Mouse (Mus musculus) monocyte, adult 5-6 weeks (primary cell): ENCODE data around the gene Rpl26. TPM values are rescaled to one million over a fixed set of nuclear protein-coding genes. Genes with fewer than 3 reads are reported as not detected.
"Not testable (repeated sequence)": the region's sequence is repeated elsewhere in the genome, so short reads cannot be mapped to it uniquely, and the experiment has no call there.

Experiments used
- ATAC-seq: fragments of 153-309, 156-312 bp; replicated peaks from 2 replicates; pipeline ENCODE4 v1.8.0; 2017; ENCODE audit warnings: mild to moderate bottlenecking; ENCODE audit not compliant: low TSS enrichment, insufficient number of reproducible peaks, severe bottlenecking, poor library complexity, low FRiP score
- total RNA-seq: library from RNA; stranded (forward); fragments of 200-1000, 200-491, 200-594 nt; gene quantifications from 3 replicates; pipeline ENCODE4 v1.2.3, GENCODE M21; 2017

Rpl26 gene
- total RNA-seq, 1 experiment from 2014 or later, result 4,104 TPM

DNA sequence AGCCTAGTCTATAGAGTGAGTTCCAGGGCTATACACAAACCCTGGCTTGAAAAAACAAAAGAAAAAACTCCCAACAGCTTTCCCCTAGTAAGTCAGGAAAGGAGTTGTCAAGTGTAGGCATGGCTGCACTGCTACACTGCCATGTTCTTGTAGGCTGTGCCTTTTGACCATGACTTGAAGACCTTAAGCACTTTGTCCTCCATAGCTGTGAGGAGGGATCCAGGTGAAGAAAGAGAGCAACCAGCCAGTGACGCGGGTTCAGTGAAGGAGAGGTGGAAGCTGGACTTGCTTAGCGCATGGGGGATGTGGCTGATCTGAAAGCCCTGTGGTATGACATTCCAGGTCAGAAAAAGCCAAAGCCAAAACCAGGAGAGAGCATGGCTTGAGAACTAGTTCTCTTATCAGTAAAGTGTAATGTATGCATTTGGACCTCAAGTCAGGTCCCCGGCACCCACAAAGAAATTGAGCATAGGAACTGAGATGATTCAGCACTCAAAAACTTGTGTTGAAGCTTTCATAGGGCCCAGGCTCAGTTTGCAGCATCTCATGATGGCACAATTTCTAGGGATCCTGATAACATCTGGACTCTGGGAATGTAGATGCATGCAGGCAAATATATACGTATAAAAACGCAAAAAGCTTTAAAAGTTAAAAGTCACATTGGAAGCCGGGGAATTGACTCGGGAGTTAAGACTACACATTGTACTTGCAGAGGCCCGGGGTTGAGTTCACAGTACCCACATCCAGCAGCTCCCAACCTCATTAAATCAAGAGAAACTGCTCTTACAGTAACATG is 4.5 kb downstream of the Rpl26 start:
- no peak for ATAC-seq

DNA sequence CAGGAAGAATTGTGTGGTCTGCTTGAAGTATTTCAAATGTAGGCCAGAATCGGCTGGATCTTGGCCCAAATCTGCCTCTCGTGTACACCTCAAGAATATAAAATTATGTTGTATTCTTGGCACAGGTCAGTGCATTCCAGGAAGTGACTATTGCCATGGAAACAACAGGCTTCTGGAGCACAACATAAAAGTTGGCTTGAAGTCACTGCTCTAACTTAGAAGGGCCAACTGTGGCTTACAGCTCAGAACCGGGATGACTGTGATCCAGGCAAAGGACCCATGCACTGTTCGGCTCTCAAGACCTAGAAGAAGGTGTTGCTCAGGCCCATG is 5.0 kb downstream of the Rpl26 start:
- ATAC-seq, result no peak

DNA sequence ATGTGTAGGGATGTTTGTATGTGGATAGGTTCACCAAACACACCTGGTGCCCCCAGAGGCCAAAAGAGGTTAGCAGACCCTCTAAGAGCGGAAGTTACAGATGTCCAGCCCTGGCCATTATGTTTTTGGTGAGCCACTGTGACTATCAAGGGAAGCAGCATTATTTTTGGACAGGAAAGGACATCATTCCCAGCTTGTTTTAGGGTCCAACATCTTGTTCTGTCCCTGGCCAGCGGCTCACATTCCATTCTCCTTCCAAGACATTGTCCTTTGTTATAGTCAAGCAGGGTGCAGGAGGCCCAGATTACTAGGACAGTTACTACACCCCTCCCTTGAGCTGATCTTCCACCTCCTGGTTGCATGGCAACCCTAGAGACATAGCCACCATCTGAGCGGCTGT is 5.9 kb downstream of the Rpl26 start:
- no peak for ATAC-seq

DNA sequence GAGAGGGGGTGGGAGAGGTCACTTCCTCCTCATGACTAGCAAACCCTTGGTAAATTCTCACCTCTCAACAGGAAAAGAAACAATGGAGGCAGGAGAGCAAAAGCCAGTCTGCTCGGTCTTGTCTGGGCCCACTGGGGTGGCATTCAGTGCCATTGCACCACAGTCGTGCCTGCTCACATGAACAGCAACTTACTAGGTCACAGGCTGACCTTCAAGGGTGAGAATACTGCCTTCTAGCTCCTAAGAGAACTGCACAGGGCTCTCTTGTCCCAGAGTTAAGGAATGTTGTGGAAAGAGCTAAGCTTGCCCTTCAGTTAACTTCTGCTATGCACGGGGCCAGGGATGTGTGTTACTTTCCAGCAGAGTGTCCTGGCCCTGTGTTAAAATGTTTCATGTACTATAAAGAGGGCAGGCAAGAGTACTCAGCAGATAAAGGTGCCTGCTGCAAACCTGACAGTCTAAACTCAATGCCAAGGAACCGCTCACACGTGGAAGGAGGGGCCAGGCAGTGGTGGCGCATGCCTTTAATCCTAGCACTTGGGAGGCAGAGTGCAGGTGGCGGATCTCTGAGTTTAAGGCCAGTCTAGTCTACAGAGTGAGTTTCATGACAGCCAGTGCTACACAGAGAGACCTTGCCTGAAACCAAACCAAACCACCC is 7.6 kb downstream of the Rpl26 start:
- no peak; the same call in 1 of the 2 replicates for ATAC-seq

DNA sequence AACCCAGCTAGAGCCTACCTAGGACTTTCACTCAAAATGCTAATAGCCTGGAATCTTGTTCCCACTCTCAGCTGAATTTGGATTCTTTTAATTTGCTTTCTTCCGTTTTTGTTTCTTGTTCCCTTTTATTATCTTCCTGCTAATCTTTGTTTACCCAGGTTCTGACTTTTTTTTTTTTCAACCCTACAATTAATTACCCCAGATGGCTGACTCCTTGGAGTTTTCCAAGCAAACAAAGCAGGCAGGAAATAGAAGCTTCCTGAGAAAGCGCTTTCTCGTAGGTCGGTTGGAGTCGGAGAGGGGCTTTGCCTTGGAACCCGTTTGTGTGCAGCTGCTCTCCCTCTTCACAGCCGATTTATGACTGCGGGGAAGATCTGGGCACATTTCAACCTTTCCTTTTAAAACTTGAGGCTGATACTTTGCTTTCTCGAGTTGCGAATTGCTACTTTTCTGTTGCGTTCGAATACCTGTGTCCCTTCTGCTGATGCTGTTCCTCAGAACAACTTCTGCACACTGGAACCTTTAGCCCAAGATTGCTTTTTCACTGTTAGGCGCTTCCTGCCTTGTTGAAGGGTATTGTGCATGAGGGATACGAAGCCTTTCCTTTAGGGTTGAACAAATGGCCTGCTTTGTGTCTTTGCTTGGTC is 10.3 kb downstream of the Rpl26 start:
- no peak for ATAC-seq

DNA sequence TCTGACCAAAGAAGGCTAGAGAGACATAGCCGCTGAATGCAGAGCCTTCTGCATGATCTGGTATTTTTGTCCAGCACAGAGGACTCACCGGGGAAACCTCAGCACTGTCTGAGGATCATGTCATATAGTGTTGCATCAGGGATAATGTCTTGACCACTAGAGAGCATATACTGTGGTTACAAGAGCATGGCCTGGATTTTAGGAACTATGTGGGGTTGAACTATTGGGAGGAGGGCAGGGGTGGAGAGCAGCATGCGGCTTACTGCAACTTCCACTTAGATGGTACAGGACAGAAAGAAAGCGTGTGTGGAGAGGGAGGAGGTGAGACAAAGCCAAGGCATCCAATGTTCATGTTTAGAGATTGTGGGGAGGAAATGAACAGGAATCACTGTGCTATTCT is 13.2 kb downstream of the Rpl26 start:
- ATAC-seq, result no peak; the same call in 1 of the 2 replicates

DNA sequence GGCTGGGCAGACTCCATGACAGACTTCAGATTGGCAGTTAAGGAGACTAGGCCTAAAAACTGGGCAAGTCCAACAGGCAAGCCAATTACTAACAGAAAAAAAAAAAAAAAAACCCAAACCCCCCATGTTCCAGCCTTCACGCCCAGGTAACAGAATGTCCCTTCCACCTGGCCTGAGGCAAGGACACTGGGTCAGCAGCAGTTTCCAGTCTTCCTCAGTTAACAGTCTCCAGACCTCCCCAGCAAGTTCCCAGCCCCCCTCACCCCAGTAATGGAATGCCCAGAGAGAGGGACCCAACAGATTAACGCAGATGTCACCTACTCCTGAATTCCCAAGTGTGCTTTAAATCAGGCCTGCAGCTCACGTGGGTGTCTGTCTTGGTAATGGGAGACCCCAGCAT is 21.8 kb downstream of the Rpl26 start:
- ATAC-seq, result no peak

DNA sequence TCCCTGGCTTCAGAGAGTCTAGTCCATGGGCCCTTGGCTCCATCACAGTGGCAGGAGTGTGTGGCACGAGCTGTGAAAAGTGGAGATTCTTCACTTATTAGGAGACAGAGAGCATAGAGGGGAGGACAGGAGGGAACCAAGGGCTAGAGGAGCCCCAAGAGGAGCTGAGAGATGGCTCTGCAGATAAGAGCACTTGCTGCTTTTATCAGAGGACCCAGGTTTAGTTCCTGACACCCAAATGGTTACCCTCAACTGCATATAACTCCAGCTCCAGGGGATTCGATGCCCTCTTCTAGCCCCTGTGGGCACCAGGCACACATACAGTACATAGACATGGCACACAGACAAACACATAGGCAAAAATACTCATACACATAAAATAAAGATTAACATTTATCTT is 23.4 kb downstream of the Rpl26 start:
- ATAC-seq, result no peak

DNA sequence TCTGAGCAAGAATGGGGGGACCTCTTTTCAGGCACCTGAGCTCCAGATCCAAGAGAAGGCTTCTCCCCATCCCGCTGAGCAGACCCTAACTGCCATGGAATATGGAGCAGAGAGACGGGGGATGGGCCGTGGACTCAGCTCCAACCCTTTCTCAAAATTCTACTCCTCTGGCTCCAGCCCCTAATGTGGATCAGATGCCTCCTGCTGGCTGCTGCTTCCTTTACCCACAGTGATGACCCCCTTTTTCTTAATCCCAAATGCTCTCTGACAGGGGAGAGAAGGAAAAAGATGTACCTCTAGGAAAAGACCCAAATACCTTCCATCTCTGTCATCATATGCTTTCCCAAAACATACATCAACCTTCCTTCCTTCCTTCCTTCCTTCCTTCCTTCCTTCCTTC is 25.6 kb downstream of the Rpl26 start, which contains the start of gene Odf4:
Gene Odf4 (minus strand): TSS at position 101 of the 400 bp plus-strand sequence.
- ATAC-seq, result no peak

DNA sequence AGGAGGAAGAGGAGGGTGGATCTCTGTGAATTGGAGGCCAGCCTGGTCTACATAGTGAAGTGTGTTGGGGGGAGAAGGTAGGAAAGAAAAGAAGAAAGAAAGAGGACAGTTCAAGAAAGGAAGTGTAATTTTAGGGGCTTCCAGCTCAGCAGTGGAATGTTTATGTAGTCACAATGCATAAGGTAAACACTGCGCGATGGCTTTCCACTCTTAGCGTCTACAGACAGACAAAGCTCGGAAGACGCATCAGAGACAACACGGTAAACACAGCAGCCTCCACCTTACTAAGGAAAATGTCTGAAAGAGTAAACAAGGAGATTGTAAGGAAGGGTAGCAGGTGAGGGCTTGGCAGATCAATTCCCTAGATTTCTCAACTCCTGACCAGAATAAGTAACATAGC is 28.6 kb downstream of the Rpl26 start:
- no peak for ATAC-seq

DNA sequence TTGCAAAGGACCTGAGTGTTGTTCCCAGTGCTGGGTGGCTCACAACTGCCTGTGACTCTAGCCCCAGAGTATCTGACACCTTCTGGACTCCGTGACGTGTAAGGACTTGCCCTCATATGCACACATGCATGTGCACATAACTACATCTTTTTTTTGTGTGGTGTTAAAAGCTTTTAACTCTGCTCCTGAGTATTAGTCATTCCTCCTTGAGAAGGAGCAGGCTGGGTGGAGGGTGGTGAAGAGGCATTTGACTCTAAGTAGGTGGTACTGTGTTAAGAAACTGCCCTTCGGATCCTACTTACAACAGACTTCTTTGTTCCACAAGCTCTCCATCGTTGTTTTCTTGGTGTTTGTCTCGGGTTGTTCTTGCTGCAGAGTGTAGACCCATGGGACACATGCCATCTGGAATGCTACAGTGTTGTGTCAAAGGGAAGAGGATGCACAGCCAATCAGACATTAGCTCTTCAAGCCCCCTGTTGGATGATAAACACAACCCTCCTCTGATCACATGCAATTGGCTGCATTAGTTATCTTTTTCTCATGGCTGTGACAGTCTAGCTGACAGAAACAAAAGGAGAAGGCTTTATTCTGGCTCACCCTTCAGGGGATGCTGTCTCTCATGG is 32.6 kb downstream of the Rpl26 start:
- ATAC-seq, result no peak

DNA sequence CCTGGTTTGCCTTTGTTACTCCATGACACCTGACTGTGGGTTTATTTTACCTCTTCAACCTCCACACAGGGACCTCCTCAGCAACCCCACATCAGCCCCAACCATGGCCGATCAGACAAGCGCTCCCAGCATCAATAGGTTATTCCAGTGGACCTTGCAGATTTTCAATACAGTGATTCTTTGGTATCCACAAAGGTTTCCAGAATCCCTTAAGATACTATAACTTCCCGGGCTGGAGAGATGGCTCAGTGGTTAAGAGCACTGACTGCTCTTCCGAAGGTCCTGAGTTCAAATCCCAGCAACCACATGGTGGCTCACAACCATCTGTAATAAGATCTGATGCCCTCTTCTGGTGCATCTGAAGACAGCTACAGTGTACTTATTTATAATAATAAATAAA is 35.6 kb downstream of the Rpl26 start:
- not testable (repeated sequence) for ATAC-seq

DNA sequence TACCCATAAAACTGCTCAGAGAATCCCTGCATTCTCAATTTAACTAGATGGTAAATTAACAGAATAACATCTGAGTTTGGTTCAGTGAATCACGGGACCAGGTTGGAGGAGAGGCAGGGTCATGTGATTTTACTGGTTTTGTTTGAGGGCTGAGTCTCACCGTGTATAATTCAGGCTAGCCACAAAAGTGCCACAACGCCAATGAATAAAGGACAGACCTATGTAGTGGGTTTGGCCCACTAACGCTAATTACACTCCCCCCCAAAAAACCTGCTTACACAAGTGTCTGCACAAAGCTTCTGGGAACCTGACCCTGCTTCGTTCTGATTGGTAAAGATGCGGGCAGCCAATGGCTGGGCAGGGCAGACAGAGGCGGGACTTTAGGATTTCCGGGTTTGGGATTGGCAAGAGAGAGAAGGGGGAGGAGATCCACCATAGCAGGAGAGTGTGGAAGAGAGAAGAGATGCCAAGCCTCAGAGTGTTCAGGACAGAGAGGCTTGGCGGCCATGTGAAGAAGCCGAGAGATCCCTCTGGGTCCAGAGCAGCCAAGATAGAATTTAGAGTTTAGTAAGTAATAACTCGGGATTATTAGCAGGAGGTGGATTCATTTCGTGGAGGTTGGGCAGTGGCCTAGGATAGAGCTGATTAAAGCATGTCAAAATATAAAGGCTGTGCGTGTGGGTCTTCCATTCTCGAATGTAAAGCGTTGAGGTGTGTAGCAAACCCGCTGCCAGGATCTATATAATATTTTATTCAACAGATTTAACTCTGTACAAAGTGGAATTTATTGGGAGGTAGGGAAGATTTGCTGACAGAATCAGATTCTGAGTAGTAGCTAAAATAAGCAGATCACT is 38.3 kb downstream of the Rpl26 start:
- ATAC-seq, result peak; percentile 97

DNA sequence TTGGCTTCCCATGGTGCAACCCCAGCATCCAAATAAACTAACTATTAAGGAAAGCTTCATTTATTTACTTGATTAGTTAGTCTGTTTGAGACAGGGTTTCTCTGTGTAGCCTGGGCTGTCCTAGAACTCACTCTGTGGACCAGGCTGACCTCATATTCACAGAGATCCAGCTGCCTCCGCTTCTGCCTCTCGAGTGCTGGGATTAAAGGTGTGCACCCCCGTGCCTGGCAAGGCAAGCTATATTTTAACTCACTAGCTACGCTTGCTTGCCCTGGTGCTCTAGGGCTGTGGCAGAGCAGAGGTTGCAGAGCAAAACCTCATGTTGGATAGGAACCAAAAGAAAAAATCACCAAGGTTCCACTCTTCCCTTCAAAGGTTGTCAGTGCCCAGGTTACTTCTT is 39.1 kb downstream of the Rpl26 start:
- ATAC-seq, result no peak

DNA sequence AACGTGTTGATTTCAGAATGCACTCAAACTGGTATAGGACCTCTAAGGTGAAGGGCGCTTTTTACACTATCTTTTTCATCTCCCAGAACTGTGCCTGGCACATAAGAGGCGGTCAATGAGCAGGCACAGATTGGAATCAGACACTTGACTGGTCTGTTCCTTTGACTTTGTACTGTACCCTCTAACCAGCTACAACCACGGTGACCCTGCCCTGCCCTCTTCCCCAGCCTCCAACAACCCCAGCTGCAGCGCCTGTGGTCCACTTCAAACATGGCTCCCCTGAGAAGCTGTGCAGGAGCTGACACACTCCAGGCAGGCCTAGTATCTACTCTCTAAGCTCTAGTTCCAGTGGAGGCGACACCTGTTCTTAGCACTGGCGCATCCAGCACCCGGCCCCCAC is 41.3 kb downstream of the Rpl26 start:
- no peak for ATAC-seq

DNA sequence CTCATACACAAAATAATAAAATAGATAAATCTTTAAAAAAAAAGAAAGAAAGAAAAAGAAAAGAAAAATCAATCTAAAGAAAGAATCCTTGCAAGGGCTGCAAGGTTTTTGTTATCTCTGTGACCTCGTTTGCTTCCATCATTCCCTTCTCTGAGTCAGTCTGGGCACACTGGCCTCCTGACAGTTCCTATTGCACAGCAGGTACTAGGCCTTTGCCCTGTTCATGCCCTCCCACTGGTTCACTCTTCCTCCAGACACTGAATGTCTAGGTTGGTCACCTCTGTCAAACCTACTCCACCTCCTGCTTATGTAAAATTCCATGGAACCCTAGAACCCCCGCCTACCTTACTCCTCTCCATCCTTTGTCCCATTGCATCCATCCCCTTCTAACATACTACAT is 43.9 kb downstream of the Rpl26 start:
- no peak for ATAC-seq

DNA sequence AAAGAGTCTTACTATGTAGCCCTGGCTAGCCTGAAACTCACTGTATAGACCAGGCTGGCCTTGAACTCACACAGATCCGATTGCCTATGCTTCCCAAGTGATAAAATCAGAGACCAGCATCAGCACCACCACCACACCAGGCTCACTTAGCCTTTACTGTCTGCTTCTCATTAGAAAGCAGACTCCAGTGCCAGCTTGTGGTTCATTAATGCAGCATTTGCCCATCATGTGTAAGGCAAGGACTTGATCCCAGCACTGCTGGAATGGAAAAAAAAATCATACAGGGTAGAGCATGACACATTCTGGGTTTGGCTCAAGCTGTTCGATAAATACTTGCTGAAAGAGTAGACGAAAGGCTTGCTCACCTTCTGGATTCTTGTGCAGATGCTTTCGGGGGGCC is 44.6 kb downstream of the Rpl26 start:
- no peak for ATAC-seq

DNA sequence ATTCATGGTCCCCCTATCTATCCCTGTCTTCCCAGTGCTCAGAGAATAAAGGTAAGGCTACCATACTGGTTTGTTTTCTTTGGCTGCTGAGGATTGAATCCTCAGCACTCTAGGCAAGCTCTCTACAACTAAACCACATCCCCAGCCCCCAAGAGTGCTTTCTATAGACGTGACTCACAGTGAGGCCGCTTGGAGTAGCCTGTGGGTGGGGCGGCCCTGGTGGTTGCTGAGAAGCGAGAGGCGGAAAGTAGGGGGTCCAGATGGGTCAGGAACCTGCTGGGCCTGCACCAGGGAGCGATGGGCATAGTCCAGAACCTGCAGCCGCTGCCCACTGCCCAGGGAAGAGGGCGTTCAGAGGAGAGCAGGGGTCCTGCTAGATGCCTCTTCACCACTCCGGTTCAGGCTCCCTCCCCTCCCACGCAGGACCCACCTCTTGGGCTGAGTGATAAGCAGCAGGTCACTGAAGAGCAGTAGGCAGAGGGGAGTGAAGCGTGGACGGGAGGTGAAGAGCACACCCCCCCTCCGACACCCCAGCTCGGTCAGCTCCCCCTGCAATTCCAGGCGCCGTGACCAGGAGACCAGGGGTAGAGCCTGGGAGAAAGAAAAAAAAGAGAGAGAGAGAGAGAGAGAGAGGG is 45.5 kb downstream of the Rpl26 start:
- no peak for ATAC-seq
